Mouse (Mus musculus) neural tube, embryonic 12.5 days (tissue): ENCODE measurements at regions not wholly inside any gene's neighbourhood (a gene's known extent, or its start where the extent isn't known, plus 50 kb on each side); places are given as distances from the start of the nearest gene placed in this dataset.
"Not testable (repeated sequence)": the region's sequence is repeated elsewhere in the genome, so short reads cannot be mapped to it uniquely, and the experiment has no call there.

Experiments
- ATAC-seq: fragments of 200-750 bp; cut with Nextera tagmentation; 2 replicates; pipeline ENCODE4 v1.8.0; 2017; ENCODE audit warnings: low read depth, mild to moderate bottlenecking, moderate TSS enrichment, moderate library complexity; ENCODE audit not compliant: low FRiP score
- H3K27ac ChIP-seq: fragments of 300-500 bp; sonication (generic); 2 replicates; pipeline ENCODE4 v1.5.1; 2016
- H3K27me3 ChIP-seq: fragments of 300-500 bp; sonication (generic); replicated peaks from 2 replicates; pipeline ENCODE4 v1.6.1; 2016; ENCODE audit warnings: mild to moderate bottlenecking
- H3K36me3 ChIP-seq: fragments of 300-500 bp; sonication (generic); 2 replicates; pipeline ENCODE4 v1.6.1; 2016; ENCODE audit warnings: mild to moderate bottlenecking
- H3K4me1 ChIP-seq: fragments of 300-500 bp; sonication (generic); 2 replicates; pipeline ENCODE4 v1.6.1; 2016
- H3K4me2 ChIP-seq: fragments of 300-500 bp; sonication (generic); replicated peaks from 2 replicates; pipeline ENCODE4 v1.6.1; 2016; ENCODE audit warnings: mild to moderate bottlenecking
- H3K4me3 ChIP-seq: fragments of 300-500 bp; sonication (generic); 2 replicates; pipeline ENCODE4 v1.5.1; 2016
- H3K9ac ChIP-seq: fragments of 300-500 bp; sonication (generic); 2 replicates; pipeline ENCODE4 v1.6.1; 2016; ENCODE audit warnings: mild to moderate bottlenecking
- H3K9me3 ChIP-seq: fragments of 300-500 bp; sonication (generic); 2 replicates; pipeline ENCODE4 v1.6.1; 2016; ENCODE audit warnings: mild to moderate bottlenecking
- WGBS: fragments of 180-500 bp; shearing (Covaris S2); methylation state at CpG from one replicate; pipeline ENCODE4 v1.1.7; 2016; 5-methylcytosine and 5-hydroxymethylcytosine counted together

DNA sequence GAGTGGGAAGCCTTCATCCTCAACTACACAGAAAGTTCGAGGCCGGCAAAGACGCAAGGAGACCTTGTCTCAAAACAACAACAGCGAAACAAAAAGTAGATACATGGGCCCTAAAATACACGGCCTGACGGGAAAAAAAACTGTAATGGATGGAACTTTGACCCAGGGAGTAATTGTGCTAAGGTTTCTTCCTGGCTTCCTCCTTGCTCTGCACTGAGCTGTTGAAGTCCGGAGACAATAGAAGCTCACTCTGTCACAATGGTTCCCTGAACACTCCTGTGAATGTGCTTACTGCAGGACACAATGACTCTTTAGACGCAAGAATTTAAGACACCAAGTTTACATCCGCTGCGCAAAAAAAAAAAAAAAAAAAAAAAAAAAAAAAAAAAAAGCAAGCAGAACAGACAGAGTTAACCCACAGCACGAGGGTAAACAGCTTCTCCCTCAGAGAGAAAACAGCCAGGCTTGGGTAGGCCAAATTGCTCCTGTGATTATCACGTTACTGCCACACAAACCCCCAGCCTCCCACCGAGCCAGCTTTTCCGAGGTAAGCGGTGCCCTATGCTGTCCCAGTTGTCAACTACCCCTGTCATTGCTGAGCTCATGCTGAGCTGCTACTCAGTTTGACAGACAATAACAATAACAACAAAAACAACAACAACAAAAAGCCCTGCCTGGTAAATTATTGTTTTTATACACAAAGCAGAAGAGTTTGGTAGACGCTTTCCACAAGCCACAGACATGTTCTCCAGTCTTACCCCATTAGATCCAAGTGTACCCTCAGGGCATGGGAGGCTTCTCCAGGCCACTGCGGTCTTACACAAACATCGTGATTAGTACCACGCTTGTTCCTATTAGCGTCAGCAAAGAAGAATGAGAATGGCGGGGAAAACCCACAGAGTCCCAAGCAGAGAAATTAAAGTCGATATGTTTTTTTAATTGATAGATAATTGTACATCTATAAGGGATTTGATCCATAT, 77.7 kb upstream of the Jarid2 start:
- 10% methylated on average over 22 of the region's 22 CpGs for WGBS
- Histone ChIP-seq H3K4me2 (peak overlapping the region; percentile 10; the same call in 1 of the 2 replicates), H3K4me1 (peaks cover 10% of the 10 kb centered on the region; the same call in 1 of the 2 replicates)

DNA sequence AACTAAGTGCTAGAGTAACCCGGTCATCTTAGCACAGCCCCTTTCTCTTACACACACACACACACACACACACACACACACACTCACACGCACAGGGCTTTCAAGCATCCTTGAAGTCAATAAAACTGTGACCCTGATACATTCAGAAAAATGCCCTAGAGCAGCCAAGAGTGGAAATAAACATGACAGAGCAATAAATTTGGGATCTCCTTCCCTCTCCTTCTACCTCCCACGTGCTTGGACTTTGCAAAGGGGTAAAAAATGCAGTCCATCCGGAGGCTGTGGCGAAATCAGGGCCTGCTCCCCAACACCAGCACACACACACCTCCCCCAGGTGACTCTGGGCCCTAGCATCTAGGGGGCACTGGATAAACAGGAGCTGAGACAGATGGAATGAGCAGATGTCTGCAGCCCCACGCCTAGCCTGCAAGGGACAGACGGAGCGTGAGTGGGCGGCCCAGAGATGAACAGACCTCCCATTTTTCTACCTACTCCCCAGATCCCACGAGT, 71.3 kb upstream of the Jarid2 start:
- Histone ChIP-seq H3K4me3 (no peak overlapping the region), H3K4me2 (no peak overlapping the region), H3K4me1 (peaks cover 3% of the 10 kb centered on the region; the same call in 1 of the 2 replicates), H3K36me3 (no peaks in the 10 kb centered on the region), H3K9ac (no peak overlapping the region), H3K27ac (no peak overlapping the region), H3K9me3 (no peaks in the 10 kb centered on the region), H3K27me3 (no peaks in the 10 kb centered on the region)
- no peak for ATAC-seq
- 52% methylated on average over 10 of the region's 10 CpGs for WGBS

More for the DNA sequence above, 77.7 kb upstream of the Jarid2 start:
- H3K36me3 ChIP-seq = no peaks in the 10 kb centered on the region
- H3K4me3 ChIP-seq = no peak overlapping the region
- no peak overlapping the region for H3K27ac ChIP-seq
- H3K27me3 ChIP-seq = 0 out of 2 replicates have a peak, but pooled peaks cover 6% of the 10 kb centered on the region
- ATAC-seq = no peak
- H3K9ac ChIP-seq = no peak overlapping the region
- no peaks in the 10 kb centered on the region for H3K9me3 ChIP-seq

DNA sequence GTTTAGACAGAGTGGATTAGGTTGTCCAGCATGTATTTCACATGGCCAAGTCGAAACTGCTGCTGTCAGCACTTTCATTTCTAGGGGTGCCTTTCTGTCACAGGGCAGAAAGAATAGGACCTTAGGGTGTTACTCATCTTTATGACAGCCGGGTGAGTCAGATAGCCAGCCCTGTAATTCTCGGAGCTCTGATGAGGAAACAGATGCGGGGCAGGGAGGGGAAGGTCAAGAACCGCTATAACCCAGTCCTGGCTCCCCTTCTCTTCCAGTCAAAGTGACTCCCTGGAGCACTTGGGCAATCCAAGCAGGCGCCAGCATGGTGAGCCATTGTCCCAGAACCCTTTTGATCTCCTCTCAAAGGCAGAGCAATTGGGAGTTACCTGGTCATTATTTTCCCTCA, 69.4 kb upstream of the Jarid2 start:
- Histone ChIP-seq H3K9ac (no peak overlapping the region), H3K4me2 (no peak overlapping the region), H3K27me3 (no peaks in the 10 kb centered on the region), H3K9me3 (no peaks in the 10 kb centered on the region), H3K4me3 (no peak overlapping the region), H3K36me3 (no peaks in the 10 kb centered on the region), H3K4me1 (peaks cover 3% of the 10 kb centered on the region; the same call in 1 of the 2 replicates), H3K27ac (no peak overlapping the region)
- 39% methylated on average over 6 of the region's 6 CpGs for WGBS
- ATAC-seq = no peak

DNA sequence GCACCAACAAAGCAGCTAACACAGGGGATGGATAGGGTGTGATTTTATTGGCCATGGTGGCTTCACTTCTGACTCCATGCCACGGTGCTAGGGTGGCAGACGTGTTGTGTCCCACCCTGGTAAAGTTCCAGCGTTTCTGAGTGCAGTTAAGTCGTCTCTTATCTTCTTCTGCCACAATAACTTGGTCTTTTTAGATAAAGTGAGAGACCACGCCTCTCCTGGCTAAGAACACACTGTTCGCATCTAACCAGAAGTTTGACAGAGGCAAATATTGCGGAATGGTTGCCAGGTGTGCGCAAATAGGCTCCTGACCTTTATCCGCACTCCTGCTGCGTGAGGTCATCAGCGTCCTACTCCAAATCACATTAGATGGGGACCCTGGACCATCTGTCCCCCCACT, 66.2 kb upstream of the Jarid2 start:
- Histone ChIP-seq H3K27me3 (no peaks in the 10 kb centered on the region), H3K4me2 (no peak overlapping the region), H3K36me3 (no peaks in the 10 kb centered on the region), H3K9me3 (no peaks in the 10 kb centered on the region), H3K27ac (no peak overlapping the region), H3K9ac (no peak overlapping the region), H3K4me3 (no peak overlapping the region), H3K4me1 (peaks cover 2% of the 10 kb centered on the region; the same call in 1 of the 2 replicates)
- no peak for ATAC-seq
- WGBS = 90% methylated on average over 11 of the region's 11 CpGs

DNA sequence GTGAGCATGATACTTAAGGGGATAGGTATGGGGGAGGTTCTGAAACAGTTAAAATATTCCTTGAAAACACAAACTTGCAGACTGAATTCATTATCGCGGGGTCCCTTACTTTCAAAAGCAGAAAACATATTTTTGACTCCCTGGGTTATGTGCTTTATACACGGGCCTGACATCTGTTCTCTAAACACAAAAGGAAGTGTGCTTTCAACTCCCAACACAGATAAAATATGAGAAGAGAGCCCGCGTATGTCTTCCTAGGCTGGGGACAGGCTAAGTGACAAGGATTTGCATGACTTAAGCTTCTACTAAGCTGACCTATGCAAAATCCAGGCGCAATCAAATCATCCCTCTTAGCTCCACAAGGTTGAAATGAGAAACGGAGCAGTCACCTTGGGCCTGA, 65.5 kb upstream of the Jarid2 start:
- H3K27ac ChIP-seq = no peak overlapping the region
- no peak overlapping the region for H3K4me2 ChIP-seq
- H3K9me3 ChIP-seq = no peaks in the 10 kb centered on the region
- 70% methylated on average over 7 of the region's 7 CpGs for WGBS
- no peaks in the 10 kb centered on the region for H3K36me3 ChIP-seq
- no peaks in the 10 kb centered on the region for H3K27me3 ChIP-seq
- H3K4me3 ChIP-seq = no peak overlapping the region
- ATAC-seq = no peak
- no peaks in the 10 kb centered on the region for H3K4me1 ChIP-seq
- no peak overlapping the region for H3K9ac ChIP-seq

DNA sequence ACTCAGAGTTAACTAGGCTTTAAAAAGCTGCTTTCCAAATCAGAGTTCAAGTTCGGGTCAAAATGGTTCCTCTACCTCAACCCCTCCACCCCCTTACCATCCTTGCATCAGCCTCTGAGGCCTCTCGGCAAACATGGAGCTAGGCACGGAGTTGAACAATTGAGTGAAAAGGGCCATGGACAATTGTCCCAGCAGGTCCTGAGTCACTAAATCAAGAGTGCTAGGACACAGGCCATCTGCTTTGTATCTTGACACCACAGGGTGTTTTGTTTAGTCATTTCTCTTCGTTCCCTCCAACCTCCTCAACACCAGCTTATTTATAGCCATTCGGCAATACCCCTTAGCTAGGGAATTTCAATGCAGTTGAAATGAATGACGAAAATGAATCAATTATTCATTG, 59.5 kb upstream of the Jarid2 start:
- Histone ChIP-seq H3K4me1 (no peaks in the 10 kb centered on the region), H3K4me3 (no peak overlapping the region), H3K4me2 (no peak overlapping the region), H3K27ac (no peak overlapping the region), H3K27me3 (peaks cover 5% of the 10 kb centered on the region; the same call in 1 of the 2 replicates), H3K9me3 (no peaks in the 10 kb centered on the region), H3K9ac (no peak overlapping the region), H3K36me3 (no peaks in the 10 kb centered on the region)
- WGBS = 17% methylated on average over 6 of the region's 6 CpGs
- ATAC-seq = no peak

DNA sequence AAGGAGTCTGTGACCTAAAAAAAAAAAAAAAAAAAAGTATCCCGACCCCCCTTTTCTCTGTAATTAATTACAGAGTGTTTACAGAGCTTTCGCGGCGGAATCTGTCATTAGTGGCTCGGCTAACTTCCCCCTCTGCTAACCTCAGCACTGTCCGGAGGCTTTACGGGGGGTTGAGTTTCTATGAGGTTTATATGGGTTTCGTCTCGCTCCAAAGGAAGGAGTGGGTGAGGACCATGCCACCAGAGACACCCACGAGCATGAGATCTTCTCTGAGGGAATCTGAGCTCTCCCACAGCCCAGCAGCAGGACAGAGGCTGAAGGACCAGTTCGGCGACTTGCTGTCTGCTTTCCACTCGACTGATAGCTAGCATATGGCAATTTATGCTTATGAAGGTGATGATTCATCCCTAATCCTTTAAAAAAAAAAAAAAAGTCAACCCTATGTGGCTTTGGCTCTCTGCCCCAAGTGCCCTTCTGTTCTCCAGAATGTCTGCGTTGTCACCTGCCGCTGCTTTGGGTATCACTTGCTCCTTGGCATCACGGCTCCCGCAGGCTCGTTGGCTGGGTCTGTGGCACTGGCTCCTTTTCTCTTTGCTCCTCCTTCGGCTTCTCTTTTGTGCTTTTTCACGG, 55.8 kb upstream of the Jarid2 start:
- peaks cover 5% of the 10 kb centered on the region; the same call in 1 of the 2 replicates for H3K27me3 ChIP-seq
- H3K27ac ChIP-seq = no peak overlapping the region
- no peaks in the 10 kb centered on the region for H3K9me3 ChIP-seq
- no peak overlapping the region for H3K9ac ChIP-seq
- no peaks in the 10 kb centered on the region for H3K36me3 ChIP-seq
- peak overlapping the region; percentile 33; the same call in 1 of the 2 replicates for H3K4me2 ChIP-seq
- H3K4me1 ChIP-seq = no peaks in the 10 kb centered on the region
- 26% methylated on average over 20 of the region's 20 CpGs for WGBS
- no peak overlapping the region for H3K4me3 ChIP-seq
- ATAC-seq = no peak

DNA sequence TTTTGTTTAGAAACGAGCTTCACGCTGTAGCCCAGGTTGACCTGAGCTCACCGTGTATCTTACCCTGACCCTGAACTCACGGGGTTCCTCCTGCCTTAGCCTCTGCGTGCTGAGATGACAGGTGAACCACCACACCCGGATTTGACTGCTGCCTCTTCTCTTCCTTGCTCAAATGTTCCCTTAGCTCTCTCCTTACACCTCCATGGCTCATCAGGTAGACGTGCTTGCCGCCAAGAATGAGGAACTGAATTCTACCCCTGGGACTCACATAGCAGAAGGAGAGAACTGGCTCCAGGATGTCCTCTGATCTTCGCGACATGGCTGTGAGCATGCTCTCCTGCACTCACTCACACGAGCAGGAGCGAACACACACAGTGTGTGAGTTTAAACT, 55.3 kb upstream of the Jarid2 start:
- ATAC-seq = no peak
- H3K4me3 ChIP-seq = no peak overlapping the region
- peaks cover 5% of the 10 kb centered on the region; the same call in 1 of the 2 replicates for H3K27me3 ChIP-seq
- no peaks in the 10 kb centered on the region for H3K4me1 ChIP-seq
- peak overlapping the region; percentile 33; the same call in 1 of the 2 replicates for H3K4me2 ChIP-seq
- H3K9me3 ChIP-seq = no peaks in the 10 kb centered on the region
- H3K36me3 ChIP-seq = no peaks in the 10 kb centered on the region
- H3K9ac ChIP-seq = no peak overlapping the region
- H3K27ac ChIP-seq = no peak overlapping the region
- 33% methylated on average over 12 of the region's 12 CpGs for WGBS

DNA sequence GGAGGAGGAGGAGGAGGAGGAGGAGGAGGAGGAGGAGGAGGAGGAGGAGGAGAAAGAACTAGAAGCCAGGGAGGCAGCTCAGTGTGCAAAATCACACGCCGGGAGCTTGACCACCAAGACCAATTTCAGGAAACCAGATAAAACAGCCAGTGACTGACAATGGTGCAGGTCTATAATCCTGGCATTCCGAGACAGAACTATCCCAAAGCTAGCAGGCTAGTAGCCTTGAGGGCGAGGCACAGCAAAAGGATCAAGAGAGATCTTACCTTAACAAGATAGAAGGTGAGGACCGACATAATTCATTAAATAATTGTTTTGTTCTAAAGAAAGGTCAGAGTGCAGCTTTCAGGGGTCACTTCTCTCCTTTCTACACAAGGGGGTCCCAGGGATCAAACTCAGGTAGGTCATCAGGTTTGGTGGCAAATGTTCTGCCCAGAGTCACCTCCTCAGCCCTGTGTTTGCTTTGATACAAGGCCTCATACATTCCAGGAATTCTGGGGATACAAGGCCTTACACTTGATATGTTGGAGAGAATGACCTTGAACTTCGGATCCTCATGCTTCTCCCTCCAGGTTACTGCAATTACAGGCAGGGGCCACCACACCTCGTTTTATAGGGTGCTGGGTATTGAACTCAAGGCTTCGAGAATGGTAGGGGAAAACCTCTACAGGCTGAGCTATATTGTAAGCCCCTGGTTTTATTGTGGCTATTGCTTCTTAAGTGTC, 54.2 kb upstream of the Jarid2 start:
- WGBS = 63% methylated on average over 8 of the region's 8 CpGs
- Histone ChIP-seq H3K4me1 (no peaks in the 10 kb centered on the region), H3K4me2 (no peak overlapping the region), H3K36me3 (no peaks in the 10 kb centered on the region), H3K4me3 (no peak overlapping the region), H3K27me3 (peaks cover 5% of the 10 kb centered on the region; the same call in 1 of the 2 replicates), H3K9me3 (no peaks in the 10 kb centered on the region), H3K9ac (no peak overlapping the region), H3K27ac (no peak overlapping the region)
- no peak for ATAC-seq

DNA sequence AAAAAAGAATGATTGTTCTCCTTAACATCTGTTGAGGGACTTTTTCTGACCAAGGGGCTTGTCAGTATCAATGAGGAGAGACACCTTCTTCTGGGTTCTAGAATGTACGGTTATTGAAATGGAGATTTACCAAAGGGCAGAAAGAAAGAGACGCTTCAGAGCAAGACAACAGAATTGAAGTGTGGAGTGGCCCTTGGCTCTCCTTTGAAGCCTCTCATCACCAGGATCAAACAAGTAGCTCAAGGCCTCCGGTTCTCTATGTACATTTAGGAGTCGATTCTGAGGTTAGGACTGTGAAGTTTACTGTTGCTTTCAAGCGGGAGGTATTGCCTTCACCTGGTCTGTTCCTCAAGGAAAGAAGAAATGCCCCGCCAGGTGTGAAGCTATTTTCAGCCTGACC, 53.2 kb upstream of the Jarid2 start:
- no peak for ATAC-seq
- no peaks in the 10 kb centered on the region for H3K4me1 ChIP-seq
- 88% methylated on average over 6 of the region's 6 CpGs for WGBS
- no peak overlapping the region for H3K9ac ChIP-seq
- H3K36me3 ChIP-seq = no peaks in the 10 kb centered on the region
- H3K9me3 ChIP-seq = no peaks in the 10 kb centered on the region
- H3K27me3 ChIP-seq = peaks cover 5% of the 10 kb centered on the region; the same call in 1 of the 2 replicates
- no peak overlapping the region for H3K4me2 ChIP-seq
- no peak overlapping the region for H3K4me3 ChIP-seq
- H3K27ac ChIP-seq = no peak overlapping the region

DNA sequence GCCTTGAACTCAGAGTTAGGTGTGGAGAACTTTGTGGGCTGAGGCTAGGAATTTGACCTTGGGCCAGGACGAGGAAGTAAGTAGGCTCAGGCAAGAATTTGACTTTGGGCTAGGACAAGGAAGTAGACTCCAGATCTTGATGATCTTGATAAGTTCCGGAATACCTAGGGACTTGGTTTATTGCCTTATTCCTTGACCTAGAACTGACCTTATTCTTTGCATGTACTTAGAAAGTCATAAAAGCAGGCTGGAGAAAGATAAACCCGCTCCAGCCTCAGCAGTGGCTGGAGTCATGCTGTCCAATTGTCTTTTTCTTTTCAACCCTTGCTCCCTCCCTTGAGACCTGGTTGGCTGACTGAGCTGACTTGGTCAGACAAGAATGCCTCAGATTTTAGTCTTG, 51.2 kb upstream of the Jarid2 start:
- Histone ChIP-seq H3K9ac (no peak overlapping the region), H3K4me2 (no peak overlapping the region), H3K9me3 (no peaks in the 10 kb centered on the region), H3K4me1 (no peaks in the 10 kb centered on the region), H3K27me3 (peaks cover 5% of the 10 kb centered on the region; the same call in 1 of the 2 replicates), H3K4me3 (no peak overlapping the region), H3K36me3 (no peaks in the 10 kb centered on the region), H3K27ac (no peak overlapping the region)
- ATAC-seq = no peak
- WGBS = 53% methylated on average over 3 of the region's 3 CpGs

DNA sequence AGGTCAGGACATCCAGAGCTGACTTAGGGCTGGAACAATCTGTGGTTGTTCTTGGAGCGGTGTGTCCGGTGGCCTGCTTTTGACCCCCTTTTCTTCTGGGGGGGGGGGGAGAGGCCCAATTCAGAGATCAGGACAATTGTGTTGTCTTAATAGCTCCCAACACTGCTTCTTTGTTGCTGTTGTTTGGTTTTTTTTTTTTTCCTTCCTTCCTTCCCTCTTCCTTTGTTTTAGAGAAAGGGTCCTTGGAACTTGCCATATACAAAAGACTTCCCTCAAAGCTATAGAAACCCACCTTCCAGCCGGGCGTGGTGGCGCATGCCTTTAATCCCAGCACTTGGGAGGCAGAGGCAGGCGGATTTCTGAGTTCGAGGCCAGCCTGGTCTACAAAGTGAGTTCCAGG, 49.8 kb upstream of the Jarid2 start:
- H3K27ac ChIP-seq, H3K9me3 ChIP-seq, H3K4me2 ChIP-seq, H3K4me1 ChIP-seq, H3K9ac ChIP-seq, H3K27me3 ChIP-seq, H3K4me3 ChIP-seq, H3K36me3 ChIP-seq, ATAC-seq: not testable (repeated sequence)
- 76% methylated on average over 7 of the region's 7 CpGs for WGBS
